ENCODE assay signal across 25 mouse cellular contexts in the genomic region with DNA sequence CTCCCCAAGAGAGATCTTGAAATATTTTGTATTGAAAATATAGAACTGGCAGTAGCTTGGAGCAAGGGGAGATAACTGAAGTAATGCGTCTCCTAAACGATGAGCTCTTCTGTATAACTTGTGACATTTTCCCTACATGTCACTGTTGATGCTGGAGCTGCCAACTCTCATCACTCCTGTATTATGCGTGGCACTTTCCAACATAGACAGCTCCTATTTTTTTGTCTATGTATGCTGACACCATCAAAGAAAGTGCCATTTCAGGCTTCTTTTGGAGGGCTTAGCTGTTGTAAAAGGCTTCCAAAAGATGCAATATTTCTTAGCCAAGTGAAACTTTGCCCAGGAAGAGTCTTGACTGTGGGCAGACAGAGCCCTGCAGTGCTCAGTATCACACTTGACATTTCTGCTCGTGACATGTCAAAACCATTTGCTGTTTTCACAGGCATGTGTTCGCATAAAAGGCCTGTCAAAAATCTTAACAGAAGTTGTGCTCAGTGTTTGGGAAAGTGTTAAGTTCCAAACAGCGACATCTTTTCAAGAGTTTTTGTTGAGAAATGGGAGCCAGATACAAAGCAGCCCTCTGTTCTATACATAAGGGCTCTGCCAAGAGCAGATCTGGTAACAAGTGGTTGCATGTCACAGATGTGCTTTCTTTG. TPM values are rescaled to one million over a fixed set of nuclear protein-coding genes. Genes with fewer than 3 reads are reported as not detected.
DNase-seq lines count a peak whose midpoint lies in the region; ATAC-seq lines count a peak whose summit lies in the region.
"Had no signal": no experiment of that assay in that cellular context is flagged by ENCODE, and none has a peak within 500 bp of the region (broad histone marks: within the 10 kb centered on the region; RNA-seq: fewer than 3 reads in every experiment).

No protein-coding gene starts in this region.

- H3K4me1 ChIP-seq in forebrain, embryonic 15.5 days: 0 out of 2 replicates have a peak, but pooled peaks cover 2% of the 10 kb centered on the region
- no peaks in the 10 kb centered on the region for H3K4me1 ChIP-seq in forebrain, embryonic 11.5 days (replicated peaks; ENCODE audit: control insufficient read depth, insufficient read depth, low read length)
- no peaks in the 10 kb centered on the region for H3K4me1 ChIP-seq in midbrain, embryonic 16.5 days (ENCODE audit: control insufficient read depth, insufficient read depth, low read length)
- H3K4me1 ChIP-seq in midbrain, embryonic 15.5 days: no peaks in the 10 kb centered on the region
- no peaks in the 10 kb centered on the region for H3K4me1 ChIP-seq in limb, embryonic 10.5 days
- H3K4me1 ChIP-seq: embryonic facial prominence, embryonic 15.5 days; intestine, embryonic 15.5 days; midbrain, embryonic 13.5 days had no signal

- no peaks in the 10 kb centered on the region for H3K36me3 ChIP-seq in forebrain, embryonic 15.5 days
- H3K36me3 ChIP-seq in forebrain, embryonic 11.5 days (ENCODE audit: control insufficient read depth, insufficient read depth, low read length): no peaks in the 10 kb centered on the region
- no peaks in the 10 kb centered on the region for H3K36me3 ChIP-seq in midbrain, embryonic 16.5 days (ENCODE audit: control insufficient read depth, insufficient read depth, low read length)
- H3K36me3 ChIP-seq in midbrain, embryonic 15.5 days (replicated peaks): no peaks in the 10 kb centered on the region
- no peaks in the 10 kb centered on the region for H3K36me3 ChIP-seq in limb, embryonic 10.5 days
- H3K36me3 ChIP-seq: embryonic facial prominence, embryonic 15.5 days; intestine, embryonic 15.5 days; midbrain, embryonic 13.5 days had no signal

- no peaks in the 10 kb centered on the region for H3K9me3 ChIP-seq in forebrain, embryonic 15.5 days
- no peaks in the 10 kb centered on the region for H3K9me3 ChIP-seq in forebrain, embryonic 11.5 days (ENCODE audit: control insufficient read depth, low read length)
- H3K9me3 ChIP-seq in midbrain, embryonic 16.5 days (replicated peaks; ENCODE audit: control insufficient read depth, low read length, poor library complexity, severe bottlenecking): no peaks in the 10 kb centered on the region
- H3K9me3 ChIP-seq in midbrain, embryonic 15.5 days: no peaks in the 10 kb centered on the region
- H3K9me3 ChIP-seq in limb, embryonic 10.5 days (replicated peaks): no peaks in the 10 kb centered on the region
- H3K9me3 ChIP-seq: embryonic facial prominence, embryonic 15.5 days; intestine, embryonic 15.5 days; midbrain, embryonic 13.5 days had no signal

- DNase-seq in forebrain, embryonic 11.5 days (ENCODE audit: low spot score): no peak
- DNase-seq in brain, embryonic 18.5 days (ENCODE audit: low read depth, low spot score): peak; percentile 76
- peak; percentile 35 for DNase-seq in telencephalon, adult 2 months (ENCODE audit: low read depth, low spot score)
- DNase-seq in limb, embryonic 10.5 days (ENCODE audit: low spot score): no peak
- DNase-seq: adrenal gland, postnatal 36 days; B cell, adult 2 months; cerebellum, adult 8-10 months; gastrocnemius, postnatal 36 days; kidney, adult 9 months; kidney, postnatal 25 days; left cerebral cortex, postnatal 4 days; lung, adult 18-20 months; lung, postnatal 14 days; thymus, postnatal 4 days had no signal

- no peak overlapping the region for H3K27ac ChIP-seq in forebrain, embryonic 15.5 days (replicated peaks)
- H3K27ac ChIP-seq in forebrain, embryonic 11.5 days (ENCODE audit: low read depth, low read length): no peak overlapping the region
- no peak overlapping the region for H3K27ac ChIP-seq in midbrain, embryonic 16.5 days (ENCODE audit: low read length)
- H3K27ac ChIP-seq in midbrain, embryonic 15.5 days: no peak overlapping the region
- no peak overlapping the region for H3K27ac ChIP-seq in limb, embryonic 10.5 days
- H3K27ac ChIP-seq: embryonic facial prominence, embryonic 15.5 days; intestine, embryonic 15.5 days; left cerebral cortex, adult 2 months; midbrain, embryonic 13.5 days had no signal

- H3K27me3 ChIP-seq in forebrain, embryonic 15.5 days: no peaks in the 10 kb centered on the region
- H3K27me3 ChIP-seq in forebrain, embryonic 11.5 days (ENCODE audit: control insufficient read depth, insufficient read depth, low read length): no peaks in the 10 kb centered on the region
- H3K27me3 ChIP-seq in midbrain, embryonic 16.5 days (ENCODE audit: control insufficient read depth, insufficient read depth, low read depth, low read length): no peaks in the 10 kb centered on the region
- H3K27me3 ChIP-seq in midbrain, embryonic 15.5 days (replicated peaks): no peaks in the 10 kb centered on the region
- no peaks in the 10 kb centered on the region for H3K27me3 ChIP-seq in limb, embryonic 10.5 days (ENCODE audit: low read depth, poor library complexity, severe bottlenecking)
- H3K27me3 ChIP-seq: embryonic facial prominence, embryonic 15.5 days; intestine, embryonic 15.5 days; midbrain, embryonic 13.5 days had no signal

- H3K4me3 ChIP-seq in forebrain, embryonic 15.5 days: no peak overlapping the region
- no peak overlapping the region for H3K4me3 ChIP-seq in forebrain, embryonic 11.5 days (ENCODE audit: low read depth, low read length)
- H3K4me3 ChIP-seq in midbrain, embryonic 16.5 days (ENCODE audit: low read depth, low read length): no peak overlapping the region
- no peak overlapping the region for H3K4me3 ChIP-seq in midbrain, embryonic 15.5 days
- no peak overlapping the region for H3K4me3 ChIP-seq in limb, embryonic 10.5 days
- H3K4me3 ChIP-seq: embryonic facial prominence, embryonic 15.5 days; intestine, embryonic 15.5 days; left cerebral cortex, adult 2 months; midbrain, embryonic 13.5 days had no signal

- peak; percentile 93 for ATAC-seq in forebrain, embryonic 15.5 days (replicated peaks)
- no peak for ATAC-seq in forebrain, embryonic 11.5 days (replicated peaks; ENCODE audit: low FRiP score)
- ATAC-seq in midbrain, embryonic 16.5 days: peak; percentile 36; the same call in 1 of the 2 replicates
- no peak for ATAC-seq in midbrain, embryonic 15.5 days (replicated peaks)
- ATAC-seq: intestine, embryonic 15.5 days; midbrain, embryonic 13.5 days had no signal

- no peak overlapping the region for H3K4me2 ChIP-seq in forebrain, embryonic 15.5 days (replicated peaks)
- H3K4me2 ChIP-seq in forebrain, embryonic 11.5 days (ENCODE audit: low read depth, low read length, severe bottlenecking): no peak overlapping the region
- no peak overlapping the region for H3K4me2 ChIP-seq in midbrain, embryonic 16.5 days (ENCODE audit: low read length)
- H3K4me2 ChIP-seq in midbrain, embryonic 15.5 days: no peak overlapping the region
- H3K4me2 ChIP-seq: embryonic facial prominence, embryonic 15.5 days; intestine, embryonic 15.5 days; liver, embryonic 11.5 days; midbrain, embryonic 13.5 days had no signal

- WGBS in forebrain, embryonic 15.5 days: 40% methylated on average over 6 of the region's 6 CpGs
- WGBS in forebrain, embryonic 11.5 days: 77% methylated on average over 6 of the region's 6 CpGs
- 67% methylated on average over 6 of the region's 6 CpGs for WGBS in midbrain, embryonic 16.5 days
- WGBS in midbrain, embryonic 15.5 days: 75% methylated on average over 6 of the region's 6 CpGs
- 87% methylated on average over 6 of the region's 6 CpGs for WGBS in limb, embryonic 10.5 days

- H3K9ac ChIP-seq in forebrain, embryonic 15.5 days (replicated peaks): no peak overlapping the region
- no peak overlapping the region for H3K9ac ChIP-seq in forebrain, embryonic 11.5 days (ENCODE audit: low read length)
- no peak overlapping the region for H3K9ac ChIP-seq in midbrain, embryonic 16.5 days (ENCODE audit: low read depth, low read length)
- H3K9ac ChIP-seq in midbrain, embryonic 15.5 days: no peak overlapping the region
- H3K9ac ChIP-seq: embryonic facial prominence, embryonic 15.5 days; intestine, embryonic 15.5 days; midbrain, embryonic 13.5 days had no signal

RNA-seq across cellular contexts. Expression of a gene that starts 53.6 kb away (rescaled TPM):
- not detected in 2 replicates for polyA plus RNA-seq in forebrain, embryonic 15.5 days (2015; fragmentation: Nextera tagmentation; extraction: Ambion mirVana)
- not detected in 2 replicates for polyA plus RNA-seq in forebrain, embryonic 11.5 days (2014; fragmentation: Nextera tagmentation; extraction: Ambion mirVana)
- not detected in 2 replicates for polyA plus RNA-seq in midbrain, embryonic 16.5 days (2015; fragmentation: Nextera tagmentation; extraction: Ambion mirVana)
- not detected in 2 replicates for polyA plus RNA-seq in midbrain, embryonic 15.5 days (2015; fragmentation: Nextera tagmentation; extraction: Ambion mirVana)
- not detected in 2 replicates for polyA plus RNA-seq in limb, embryonic 10.5 days (2016; fragmentation: Nextera tagmentation; extraction: Ambion mirVana)
- polyA plus RNA-seq: embryonic facial prominence, embryonic 15.5 days; heart, embryonic 16.5 days; intestine, embryonic 15.5 days; liver, embryonic 11.5 days; midbrain, embryonic 13.5 days; small intestine, adult 2 months; testis, adult 2 months had no signal

Comparison
In these comparisons a context has a peak if more than half of its experiments do, and no peak if none do; other contexts are left out.
1. ATAC-seq: peak in forebrain, embryonic 15.5 days (single experiment) and midbrain, embryonic 16.5 days (single experiment); none in forebrain, embryonic 11.5 days (single experiment) and midbrain, embryonic 15.5 days (single experiment).
2. DNase-seq: peak in brain, embryonic 18.5 days (single experiment) and telencephalon, adult 2 months (single experiment); none in forebrain, embryonic 11.5 days (single experiment) and limb, embryonic 10.5 days (single experiment).